ENCODE assay signal across 8 mouse cellular contexts in the genomic region with DNA sequence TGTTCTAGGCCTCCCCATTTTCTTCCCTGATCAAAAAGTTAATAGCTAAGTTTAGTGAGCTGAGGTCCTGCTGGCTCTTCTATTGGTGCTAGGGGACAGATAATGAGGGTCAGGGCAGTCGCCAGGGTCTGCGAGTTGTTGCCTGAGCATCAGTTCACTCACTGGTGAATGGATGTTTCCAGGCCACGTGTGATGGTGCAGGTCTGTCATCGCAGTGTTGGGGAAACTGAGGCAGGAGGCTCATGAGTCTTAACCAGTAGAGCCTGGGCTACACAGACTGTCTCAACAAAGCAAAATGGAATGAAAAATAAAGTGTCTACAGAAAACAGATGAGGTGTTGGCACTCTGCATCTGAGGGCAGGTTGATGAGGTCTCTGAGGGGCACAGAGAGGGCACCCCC. TPM values are rescaled to one million over a fixed set of nuclear protein-coding genes. Genes with fewer than 3 reads are reported as not detected.
DNase-seq lines count a peak whose midpoint lies in the region; ATAC-seq lines count a peak whose summit lies in the region.

No protein-coding gene starts in this region.

- whole genome bisulfite sequencing in kidney, embryonic 14.5 days = 24% methylated on average over 4 of the region's 4 CpGs
- 22% methylated on average over 4 of the region's 4 CpGs for WGBS in hindbrain, embryonic 13.5 days
- whole genome bisulfite sequencing in midbrain, embryonic 14.5 days = 20% methylated on average over 4 of the region's 4 CpGs

- peak overlapping the region; percentile 97 for H3K27ac ChIP-seq in kidney, embryonic 14.5 days (ENCODE audit: low read depth, low read length)
- H3K27ac ChIP-seq in brown adipose tissue, adult 24 weeks (replicated peaks; ENCODE audit: low read depth, low read length) = peak overlapping the region; percentile 87
- H3K27ac ChIP-seq in hindbrain, embryonic 13.5 days = peak overlapping the region; percentile 89
- H3K27ac ChIP-seq in midbrain, embryonic 14.5 days (replicated peaks; ENCODE audit: low read depth, low read length) = peak overlapping the region; percentile 81; the same call in 1 of the 2 replicates

- no peak for DNase-seq in kidney, adult 18-20 months
- no peak for DNase-seq in midbrain, embryonic 14.5 days
- no peak for DNase-seq in layer of hippocampus, adult 8-10 months (ENCODE audit: low spot score in 2 of 2)
- no peak for DNase-seq in embryo, embryonic 10.5 days (ENCODE audit: low spot score)
- DNase-seq in layer of hippocampus, adult 9-11 months = no peak

- H3K27me3 ChIP-seq in kidney, embryonic 14.5 days (ENCODE audit: control insufficient read depth, insufficient read depth, low read length) = no peaks in the 10 kb centered on the region
- H3K27me3 ChIP-seq in hindbrain, embryonic 13.5 days = peaks cover 42% of the 10 kb centered on the region
- no peaks in the 10 kb centered on the region; the same call in 1 of the 2 replicates for H3K27me3 ChIP-seq in midbrain, embryonic 14.5 days (ENCODE audit: control insufficient read depth, insufficient read depth, low read length)

- peaks cover 49% of the 10 kb centered on the region for H3K4me1 ChIP-seq in kidney, embryonic 14.5 days (ENCODE audit: control insufficient read depth, insufficient read depth, low read length)
- H3K4me1 ChIP-seq in brown adipose tissue, adult 24 weeks (ENCODE audit: control insufficient read depth, insufficient read depth, insufficient read length, low read length) = peaks cover 5% of the 10 kb centered on the region; the same call in 1 of the 2 replicates
- H3K4me1 ChIP-seq in hindbrain, embryonic 13.5 days (replicated peaks) = peaks cover 62% of the 10 kb centered on the region
- H3K4me1 ChIP-seq in midbrain, embryonic 14.5 days (ENCODE audit: control insufficient read depth, insufficient read depth, low read length) = peaks cover 40% of the 10 kb centered on the region

- H3K9ac ChIP-seq in kidney, embryonic 14.5 days (ENCODE audit: low read depth, low read length) = peak overlapping the region; percentile 60; the same call in 1 of the 2 replicates
- H3K9ac ChIP-seq in hindbrain, embryonic 13.5 days = no peak overlapping the region
- H3K9ac ChIP-seq in midbrain, embryonic 14.5 days (replicated peaks; ENCODE audit: low read length) = no peak overlapping the region

- H3K36me3 ChIP-seq in kidney, embryonic 14.5 days (ENCODE audit: control insufficient read depth, insufficient read depth, low read length) = no peaks in the 10 kb centered on the region
- H3K36me3 ChIP-seq in hindbrain, embryonic 13.5 days = no peaks in the 10 kb centered on the region
- no peaks in the 10 kb centered on the region for H3K36me3 ChIP-seq in midbrain, embryonic 14.5 days (ENCODE audit: control insufficient read depth, insufficient read depth, low read length)

- no peaks in the 10 kb centered on the region for H3K9me3 ChIP-seq in kidney, embryonic 14.5 days (ENCODE audit: control insufficient read depth, low read length)
- no peaks in the 10 kb centered on the region for H3K9me3 ChIP-seq in hindbrain, embryonic 13.5 days
- H3K9me3 ChIP-seq in midbrain, embryonic 14.5 days (ENCODE audit: control insufficient read depth, low read length) = no peaks in the 10 kb centered on the region

- H3K4me2 ChIP-seq in kidney, embryonic 14.5 days (replicated peaks; ENCODE audit: low read depth, low read length) = peak overlapping the region; percentile 58
- H3K4me2 ChIP-seq in hindbrain, embryonic 13.5 days = peak overlapping the region; percentile 68; the same call in 1 of the 2 replicates
- peak overlapping the region; percentile 68 for H3K4me2 ChIP-seq in midbrain, embryonic 14.5 days (ENCODE audit: low read length)

- no peak for ATAC-seq in kidney, embryonic 14.5 days (ENCODE audit: low FRiP score, low TSS enrichment)
- no peak for ATAC-seq in hindbrain, embryonic 13.5 days (ENCODE audit: low FRiP score)
- no peak for ATAC-seq in midbrain, embryonic 14.5 days (ENCODE audit: low FRiP score, low TSS enrichment)

- H3K4me3 ChIP-seq in kidney, embryonic 14.5 days (ENCODE audit: low read length) = peak overlapping the region; percentile 41; the same call in 1 of the 2 replicates
- peak overlapping the region; percentile 28 for H3K4me3 ChIP-seq in brown adipose tissue, adult 24 weeks (ENCODE audit: insufficient read depth, low read depth, low read length)
- no peak overlapping the region for H3K4me3 ChIP-seq in hindbrain, embryonic 13.5 days
- H3K4me3 ChIP-seq in midbrain, embryonic 14.5 days (replicated peaks; ENCODE audit: low read depth, low read length) = no peak overlapping the region

RNA-seq across cellular contexts. Expression of a gene that starts 13.9 kb away (rescaled TPM):
- 4.3 and 5.5 TPM in 2 replicates for polyA plus RNA-seq in kidney, embryonic 14.5 days (2014; fragmentation: Nextera tagmentation; extraction: Ambion mirVana)
- polyA plus RNA-seq in brown adipose tissue, adult 24 weeks (2012; ENCODE audit: insufficient read depth, insufficient read length, missing spikeins) = not detected in 2 replicates
- 10.3 and 10.9 TPM in 2 replicates for polyA plus RNA-seq in hindbrain, embryonic 13.5 days (2015; fragmentation: Nextera tagmentation; extraction: Ambion mirVana)
- polyA plus RNA-seq in midbrain, embryonic 14.5 days (2014; fragmentation: Nextera tagmentation; extraction: Ambion mirVana) = 9.4 and 11.7 TPM in 2 replicates
- 1 to 10 TPM; 1.0 to 3.7 (median 2.8) TPM for total RNA-seq in layer of hippocampus, adult 8-10 months (2022)

RNA-seq across cellular contexts. Expression of a gene that starts 38.0 kb away (rescaled TPM):
- 10.2 and 15.7 TPM in 2 replicates for polyA plus RNA-seq in kidney, embryonic 14.5 days (2014; fragmentation: Nextera tagmentation; extraction: Ambion mirVana)
- 2.7 and 2.8 TPM in 2 replicates for polyA plus RNA-seq in brown adipose tissue, adult 24 weeks (2012; ENCODE audit: insufficient read depth, insufficient read length, missing spikeins)
- 38.5 and 39.1 TPM in 2 replicates for polyA plus RNA-seq in hindbrain, embryonic 13.5 days (2015; fragmentation: Nextera tagmentation; extraction: Ambion mirVana)
- 28.7 and 35.6 TPM in 2 replicates for polyA plus RNA-seq in midbrain, embryonic 14.5 days (2014; fragmentation: Nextera tagmentation; extraction: Ambion mirVana)
- 10 to 100 TPM; 15.1 to 17.6 (median 16.6) TPM for total RNA-seq in layer of hippocampus, adult 8-10 months (2022)

RNA-seq across cellular contexts. Expression of a gene that starts 50.6 kb away (rescaled TPM):
- 388 TPM in 2 replicates for polyA plus RNA-seq in kidney, embryonic 14.5 days (2014; fragmentation: Nextera tagmentation; extraction: Ambion mirVana)
- 245 and 259 TPM in 2 replicates for polyA plus RNA-seq in brown adipose tissue, adult 24 weeks (2012; ENCODE audit: insufficient read depth, insufficient read length, missing spikeins)
- polyA plus RNA-seq in hindbrain, embryonic 13.5 days (2015; fragmentation: Nextera tagmentation; extraction: Ambion mirVana) = 263 and 280 TPM in 2 replicates
- 261 and 282 TPM in 2 replicates for polyA plus RNA-seq in midbrain, embryonic 14.5 days (2014; fragmentation: Nextera tagmentation; extraction: Ambion mirVana)
- total RNA-seq in layer of hippocampus, adult 8-10 months (2022) = 100 to 1,000 TPM in 2 of 4 experiments, 10 to 100 TPM in 2; 94.5 to 137 (median 106) TPM

RNA-seq across cellular contexts. Expression of a gene that starts 51.0 kb away (rescaled TPM):
- polyA plus RNA-seq in kidney, embryonic 14.5 days (2014; fragmentation: Nextera tagmentation; extraction: Ambion mirVana) = 0.87 and 1.2 TPM in 2 replicates
- 0.79 TPM in 1 of 2 replicates, not detected in the other for polyA plus RNA-seq in brown adipose tissue, adult 24 weeks (2012; ENCODE audit: insufficient read depth, insufficient read length, missing spikeins)
- 1.9 and 2.9 TPM in 2 replicates for polyA plus RNA-seq in hindbrain, embryonic 13.5 days (2015; fragmentation: Nextera tagmentation; extraction: Ambion mirVana)
- polyA plus RNA-seq in midbrain, embryonic 14.5 days (2014; fragmentation: Nextera tagmentation; extraction: Ambion mirVana) = 1.8 and 1.9 TPM in 2 replicates
- 1 to 10 TPM; 2.1 to 3.5 (median 2.6) TPM for total RNA-seq in layer of hippocampus, adult 8-10 months (2022)

RNA-seq across cellular contexts. Expression of a gene that starts 51.1 kb away (rescaled TPM):
- polyA plus RNA-seq in kidney, embryonic 14.5 days (2014; fragmentation: Nextera tagmentation; extraction: Ambion mirVana) = 11.7 and 17.7 TPM in 2 replicates
- 6.8 and 7.1 TPM in 2 replicates for polyA plus RNA-seq in brown adipose tissue, adult 24 weeks (2012; ENCODE audit: insufficient read depth, insufficient read length, missing spikeins)
- 24.4 and 26.5 TPM in 2 replicates for polyA plus RNA-seq in hindbrain, embryonic 13.5 days (2015; fragmentation: Nextera tagmentation; extraction: Ambion mirVana)
- 28.9 and 33.1 TPM in 2 replicates for polyA plus RNA-seq in midbrain, embryonic 14.5 days (2014; fragmentation: Nextera tagmentation; extraction: Ambion mirVana)
- 10 to 100 TPM; 54.1 to 61.7 (median 57.8) TPM for total RNA-seq in layer of hippocampus, adult 8-10 months (2022)

Comparison
In these comparisons a context has a peak if more than half of its experiments do, and no peak if none do; other contexts are left out.
1. H3K4me3 ChIP-seq: peak in kidney, embryonic 14.5 days (single experiment) and brown adipose tissue, adult 24 weeks (single experiment); none in hindbrain, embryonic 13.5 days (single experiment) and midbrain, embryonic 14.5 days (single experiment).
2. Peak in every context shown above with its lines, with median percentiles within 50 percentile points of each other: H3K27ac ChIP-seq and H3K4me2 ChIP-seq.